Mouse (Mus musculus): Measurements from ENCODE around the gene Kirrel3. TPM values are rescaled to one million over a fixed set of nuclear protein-coding genes. Genes with fewer than 3 reads are reported as not detected.

Kirrel3 gene
- polyA plus RNA-seq, 1 experiment from 2014 or later: 6.9 TPM

GRCm38 (mm10) chr9:34562437-34563000, 76.8 kb downstream of the Kirrel3 start:
- Histone ChIP-seq H3K4me2 (ENCODE audit: low read depth, low read length) (no peak overlapping the region), H3K36me3 (ENCODE audit: control insufficient read depth, insufficient read depth, low read length) (no peaks in the 10 kb centered on the region), H3K9ac (ENCODE audit: low read depth, low read length) (no peak overlapping the region), H3K4me3 (ENCODE audit: low read depth, low read length) (no peak overlapping the region), H3K9me3 (ENCODE audit: control insufficient read depth, low read length) (no peaks in the 10 kb centered on the region), H3K27me3 (replicated peaks; ENCODE audit: control insufficient read depth, insufficient read depth, low read length) (no peaks in the 10 kb centered on the region), H3K27ac (replicated peaks; ENCODE audit: low read depth, low read length) (no peak overlapping the region), H3K4me1 (ENCODE audit: control insufficient read depth, insufficient read depth, low read length) (peaks cover 11% of the 10 kb centered on the region)
- WGBS: 66% methylated on average over 9 of the region's 9 CpGs
- no peak for ATAC-seq (ENCODE audit: low read depth)
- DNase-seq (ENCODE audit: low spot score): peak; percentile 19

GRCm38 (mm10) chr9:34573906-34574305, 88.2 kb downstream of the Kirrel3 start:
- H3K27ac ChIP-seq (replicated peaks; ENCODE audit: low read depth, low read length): no peak overlapping the region
- H3K4me1 ChIP-seq (ENCODE audit: control insufficient read depth, insufficient read depth, low read length): no peaks in the 10 kb centered on the region
- ATAC-seq (ENCODE audit: low read depth) (no peak), DNase-seq (ENCODE audit: low spot score) (no peak)
- H3K9ac ChIP-seq (ENCODE audit: low read depth, low read length): no peak overlapping the region
- H3K27me3 ChIP-seq (replicated peaks; ENCODE audit: control insufficient read depth, insufficient read depth, low read length): no peaks in the 10 kb centered on the region
- WGBS: 91% methylated on average over 4 of the region's 4 CpGs
- no peaks in the 10 kb centered on the region for H3K9me3 ChIP-seq (ENCODE audit: control insufficient read depth, low read length)
- no peak overlapping the region for H3K4me3 ChIP-seq (ENCODE audit: low read depth, low read length)
- H3K36me3 ChIP-seq (ENCODE audit: control insufficient read depth, insufficient read depth, low read length): no peaks in the 10 kb centered on the region
- H3K4me2 ChIP-seq (ENCODE audit: low read depth, low read length): no peak overlapping the region

GRCm38 (mm10) chr9:34574611-34575010, 88.9 kb downstream of the Kirrel3 start:
- no peak for DNase-seq (ENCODE audit: low spot score)
- Histone ChIP-seq H3K9me3 (ENCODE audit: control insufficient read depth, low read length) (no peaks in the 10 kb centered on the region), H3K27ac (replicated peaks; ENCODE audit: low read depth, low read length) (no peak overlapping the region), H3K4me1 (ENCODE audit: control insufficient read depth, insufficient read depth, low read length) (no peaks in the 10 kb centered on the region), H3K27me3 (replicated peaks; ENCODE audit: control insufficient read depth, insufficient read depth, low read length) (no peaks in the 10 kb centered on the region), H3K36me3 (ENCODE audit: control insufficient read depth, insufficient read depth, low read length) (no peaks in the 10 kb centered on the region), H3K4me3 (ENCODE audit: low read depth, low read length) (no peak overlapping the region), H3K4me2 (ENCODE audit: low read depth, low read length) (no peak overlapping the region), H3K9ac (ENCODE audit: low read depth, low read length) (no peak overlapping the region)
- 87% methylated on average over 6 of the region's 6 CpGs for WGBS
- ATAC-seq (ENCODE audit: low read depth): no peak

GRCm38 (mm10) chr9:34579174-34579573, 93.5 kb downstream of the Kirrel3 start:
- WGBS: 86% methylated on average over 6 of the region's 6 CpGs
- DNase-seq (ENCODE audit: low spot score): no peak

GRCm38 (mm10) chr9:34580059-34580458, 94.4 kb downstream of the Kirrel3 start:
- Histone ChIP-seq H3K36me3 (ENCODE audit: control insufficient read depth, insufficient read depth, low read length) (no peaks in the 10 kb centered on the region), H3K9ac (ENCODE audit: low read depth, low read length) (no peak overlapping the region), H3K4me1 (ENCODE audit: control insufficient read depth, insufficient read depth, low read length) (no peaks in the 10 kb centered on the region), H3K27me3 (replicated peaks; ENCODE audit: control insufficient read depth, insufficient read depth, low read length) (no peaks in the 10 kb centered on the region), H3K4me2 (ENCODE audit: low read depth, low read length) (no peak overlapping the region), H3K4me3 (ENCODE audit: low read depth, low read length) (no peak overlapping the region), H3K9me3 (ENCODE audit: control insufficient read depth, low read length) (no peaks in the 10 kb centered on the region), H3K27ac (replicated peaks; ENCODE audit: low read depth, low read length) (no peak overlapping the region)
- no peak for ATAC-seq (ENCODE audit: low read depth)
- DNase-seq (ENCODE audit: low spot score): no peak
- WGBS: 75% methylated on average over 1 of the region's 1 CpGs

More at GRCm38 (mm10) chr9:34579174-34579573, 93.5 kb downstream of the Kirrel3 start:
- ATAC-seq (ENCODE audit: low read depth): no peak
- H3K9me3 ChIP-seq (ENCODE audit: control insufficient read depth, low read length): no peaks in the 10 kb centered on the region
- H3K4me1 ChIP-seq (ENCODE audit: control insufficient read depth, insufficient read depth, low read length): no peaks in the 10 kb centered on the region
- no peaks in the 10 kb centered on the region for H3K27me3 ChIP-seq (replicated peaks; ENCODE audit: control insufficient read depth, insufficient read depth, low read length)
- no peak overlapping the region for H3K9ac ChIP-seq (ENCODE audit: low read depth, low read length)
- H3K4me2 ChIP-seq (ENCODE audit: low read depth, low read length): no peak overlapping the region
- no peak overlapping the region for H3K27ac ChIP-seq (replicated peaks; ENCODE audit: low read depth, low read length)
- H3K36me3 ChIP-seq (ENCODE audit: control insufficient read depth, insufficient read depth, low read length): no peaks in the 10 kb centered on the region
- no peak overlapping the region for H3K4me3 ChIP-seq (ENCODE audit: low read depth, low read length)

GRCm38 (mm10) chr9:34582496-34582895, 96.8 kb downstream of the Kirrel3 start:
- no peak for ATAC-seq (ENCODE audit: low read depth)
- 90% methylated on average over 1 of the region's 1 CpGs for WGBS
- no peak for DNase-seq (ENCODE audit: low spot score)
- Histone ChIP-seq H3K4me1 (ENCODE audit: control insufficient read depth, insufficient read depth, low read length) (peaks cover 4% of the 10 kb centered on the region; the same call in 1 of the 2 replicates), H3K9ac (ENCODE audit: low read depth, low read length) (no peak overlapping the region), H3K9me3 (ENCODE audit: control insufficient read depth, low read length) (no peaks in the 10 kb centered on the region), H3K27ac (replicated peaks; ENCODE audit: low read depth, low read length) (no peak overlapping the region), H3K4me3 (ENCODE audit: low read depth, low read length) (no peak overlapping the region), H3K36me3 (ENCODE audit: control insufficient read depth, insufficient read depth, low read length) (no peaks in the 10 kb centered on the region), H3K4me2 (ENCODE audit: low read depth, low read length) (no peak overlapping the region), H3K27me3 (replicated peaks; ENCODE audit: control insufficient read depth, insufficient read depth, low read length) (no peaks in the 10 kb centered on the region)

- Histone ChIP-seq H3K9me3 (ENCODE audit: control insufficient read depth, low read length) (no peaks in the 10 kb centered on the region), H3K27ac (replicated peaks; ENCODE audit: low read depth, low read length) (no peak overlapping the region), H3K9ac (ENCODE audit: low read depth, low read length) (no peak overlapping the region), H3K27me3 (replicated peaks; ENCODE audit: control insufficient read depth, insufficient read depth, low read length) (no peaks in the 10 kb centered on the region), H3K36me3 (ENCODE audit: control insufficient read depth, insufficient read depth, low read length) (no peaks in the 10 kb centered on the region), H3K4me2 (ENCODE audit: low read depth, low read length) (no peak overlapping the region), H3K4me1 (ENCODE audit: control insufficient read depth, insufficient read depth, low read length) (peaks cover 4% of the 10 kb centered on the region; the same call in 1 of the 2 replicates), H3K4me3 (ENCODE audit: low read depth, low read length) (no peak overlapping the region)
- DNase-seq (ENCODE audit: low spot score): peak; percentile 39
- 0 out of 2 replicates have a peak, but pooled peaks have one; percentile 5 for ATAC-seq (ENCODE audit: low read depth)
- 33% methylated on average over 2 of the region's 2 CpGs for WGBS
These were observed 99.8 kb downstream of the Kirrel3 start for GRCm38 (mm10) chr9:34585487-34585886.

- 41% methylated on average over 2 of the region's 2 CpGs for WGBS
- peak; percentile 21 for DNase-seq (ENCODE audit: low spot score)
- no peaks in the 10 kb centered on the region for H3K9me3 ChIP-seq (ENCODE audit: control insufficient read depth, low read length)
- H3K9ac ChIP-seq (ENCODE audit: low read depth, low read length): no peak overlapping the region
- no peak overlapping the region for H3K4me3 ChIP-seq (ENCODE audit: low read depth, low read length)
- no peaks in the 10 kb centered on the region for H3K36me3 ChIP-seq (ENCODE audit: control insufficient read depth, insufficient read depth, low read length)
- ATAC-seq (ENCODE audit: low read depth): peak; percentile 51; the same call in 1 of the 2 replicates
- peaks cover 4% of the 10 kb centered on the region; the same call in 1 of the 2 replicates for H3K4me1 ChIP-seq (ENCODE audit: control insufficient read depth, insufficient read depth, low read length)
- H3K27ac ChIP-seq (replicated peaks; ENCODE audit: low read depth, low read length): no peak overlapping the region
- H3K27me3 ChIP-seq (replicated peaks; ENCODE audit: control insufficient read depth, insufficient read depth, low read length): no peaks in the 10 kb centered on the region
- H3K4me2 ChIP-seq (ENCODE audit: low read depth, low read length): no peak overlapping the region
These were observed 100.4 kb downstream of the Kirrel3 start for GRCm38 (mm10) chr9:34586080-34586479.

- Histone ChIP-seq H3K27me3 (replicated peaks; ENCODE audit: control insufficient read depth, insufficient read depth, low read length) (no peaks in the 10 kb centered on the region), H3K36me3 (ENCODE audit: control insufficient read depth, insufficient read depth, low read length) (no peaks in the 10 kb centered on the region), H3K27ac (replicated peaks; ENCODE audit: low read depth, low read length) (no peak overlapping the region), H3K4me2 (ENCODE audit: low read depth, low read length) (no peak overlapping the region), H3K9ac (ENCODE audit: low read depth, low read length) (no peak overlapping the region), H3K9me3 (ENCODE audit: control insufficient read depth, low read length) (no peaks in the 10 kb centered on the region), H3K4me3 (ENCODE audit: low read depth, low read length) (no peak overlapping the region), H3K4me1 (ENCODE audit: control insufficient read depth, insufficient read depth, low read length) (peaks cover 4% of the 10 kb centered on the region; the same call in 1 of the 2 replicates)
- 81% methylated on average over 1 of the region's 1 CpGs for WGBS
- DNase-seq (ENCODE audit: low spot score) (no peak), ATAC-seq (ENCODE audit: low read depth) (0 out of 2 replicates have a peak, but pooled peaks have one; percentile 15)
These were observed 104.1 kb downstream of the Kirrel3 start for GRCm38 (mm10) chr9:34589799-34590198.
